Mouse (Mus musculus): ENCODE results near the gene Epb41. TPM values are rescaled to one million over a fixed set of nuclear protein-coding genes. Genes with fewer than 3 reads are reported as not detected.

Gene Epb41
- total RNA-seq, 2 experiments from 2014 or later, result 108 to 134 TPM

- DNase-seq (ENCODE audit: low spot score), result peak; percentile 52
Observed at GRCm38 (mm10) chr4:132074077-132074932, 816 bp downstream of the Epb41 start, which contains the start of gene Gm10300. Gene Gm10300 (plus strand): TSS chr4:132074697.

- DNase-seq (ENCODE audit: low spot score), result peak; percentile 78
Observed at GRCm38 (mm10) chr4:132072946-132073345, 2.2 kb downstream of the Epb41 start.

GRCm38 (mm10) chr4:132072156-132072555 is 3.0 kb downstream of the Epb41 start:
- DNase-seq (ENCODE audit: low spot score), result no peak

- no peak for DNase-seq (ENCODE audit: low spot score)
Observed at GRCm38 (mm10) chr4:132071674-132072073, 3.4 kb downstream of the Epb41 start.

- no peak for DNase-seq (ENCODE audit: low spot score)
Observed at GRCm38 (mm10) chr4:132067938-132068235, 7.2 kb downstream of the Epb41 start.

GRCm38 (mm10) chr4:132067112-132067937 is 7.8 kb downstream of the Epb41 start:
- no peak for DNase-seq (ENCODE audit: low spot score)

- DNase-seq (ENCODE audit: low spot score), result peak; percentile 60
Observed at GRCm38 (mm10) chr4:132066101-132066773, 8.9 kb downstream of the Epb41 start.

- DNase-seq (ENCODE audit: low spot score), result no peak
Observed at GRCm38 (mm10) chr4:132065578-132065977, 9.5 kb downstream of the Epb41 start.

GRCm38 (mm10) chr4:132064550-132064949 is 10.6 kb downstream of the Epb41 start:
- DNase-seq (ENCODE audit: low spot score), result no peak

- no peak for DNase-seq (ENCODE audit: low spot score)
Observed at GRCm38 (mm10) chr4:132062934-132063884, 11.9 kb downstream of the Epb41 start.

- DNase-seq (ENCODE audit: low spot score), result no peak
Observed at GRCm38 (mm10) chr4:132062289-132062688, 12.8 kb downstream of the Epb41 start.

GRCm38 (mm10) chr4:132060040-132060832 is 14.9 kb downstream of the Epb41 start:
- DNase-seq (ENCODE audit: low spot score), result no peak

- no peak for DNase-seq (ENCODE audit: low spot score)
Observed at GRCm38 (mm10) chr4:132059541-132059940, 15.6 kb downstream of the Epb41 start.

- DNase-seq (ENCODE audit: low spot score), result no peak
Observed at GRCm38 (mm10) chr4:132057311-132057710, 17.8 kb downstream of the Epb41 start.

GRCm38 (mm10) chr4:132051321-132052275 is 23.5 kb downstream of the Epb41 start:
- no peak for DNase-seq (ENCODE audit: low spot score)

- DNase-seq (ENCODE audit: low spot score), result peak; percentile 30
Observed at GRCm38 (mm10) chr4:132049549-132050200, 25.4 kb downstream of the Epb41 start.

- peak; percentile 78 for DNase-seq (ENCODE audit: low spot score)
Observed at GRCm38 (mm10) chr4:132048995-132049404, 26.1 kb downstream of the Epb41 start.

Data from gastrocnemius, adult 18-20 months (tissue).